Mouse (Mus musculus) CH12.LX (cell line): ENCODE data around the gene Chchd4.

Experiments
- CHD2 ChIP-seq: IDR thresholded peaks from 2 replicates; pipeline ENCODE4 v1.6.1; 2011; ENCODE audit warnings: low read length, improper control_type of control experiment
- CTCF ChIP-seq, 2 experiments: IDR thresholded peaks in 1 of 2; conservative IDR thresholded peaks in 1 of 2; 2 replicates each; pipeline ENCODE4 v1.5.1; 2011 to 2012; ENCODE audit warnings: low read depth in 2 of 2, low read length in 2 of 2, improper control_type of control experiment in 1 of 2, inconsistent platforms in 1 of 2, mild to moderate bottlenecking in 1 of 2, moderate library complexity in 1 of 2
- EP300 ChIP-seq: IDR thresholded peaks from 2 replicates; pipeline ENCODE4 v1.6.1; 2011; ENCODE audit warnings: low read length, improper control_type of control experiment
- ETS1 ChIP-seq: conservative IDR thresholded peaks from 2 replicates; pipeline ENCODE4 v1.6.1; 2012; ENCODE audit warnings: low read depth, mild to moderate bottlenecking, inconsistent platforms, low read length, improper control_type of control experiment, moderate library complexity
- GABPA ChIP-seq: IDR thresholded peaks from 2 replicates; pipeline ENCODE4 v1.6.1; 2012; ENCODE audit warnings: low read depth, low read length, improper control_type of control experiment, inconsistent platforms; ENCODE audit not compliant: insufficient replicate concordance
- MAX ChIP-seq: IDR thresholded peaks from 2 replicates; pipeline ENCODE4 v1.6.1; 2011; ENCODE audit warnings: low read length, improper control_type of control experiment
- POLR2A ChIP-seq: IDR thresholded peaks from 2 replicates; pipeline ENCODE4 v1.6.1; 2011; ENCODE audit warnings: low read depth, mild to moderate bottlenecking, improper control_type of control experiment, low read length
- SIN3A ChIP-seq: IDR thresholded peaks from 2 replicates; pipeline ENCODE4 v1.6.1; 2012; ENCODE audit warnings: low read length, improper control_type of control experiment, inconsistent platforms
- TBP ChIP-seq: conservative IDR thresholded peaks from 2 replicates; pipeline ENCODE4 v1.6.1; 2011; ENCODE audit warnings: low read depth, low read length, improper control_type of control experiment
- ZNF384 ChIP-seq: IDR thresholded peaks from 2 replicates; pipeline ENCODE4 v1.6.1; 2012; ENCODE audit warnings: low read depth, low read length, improper control_type of control experiment, inconsistent platforms

DNA sequence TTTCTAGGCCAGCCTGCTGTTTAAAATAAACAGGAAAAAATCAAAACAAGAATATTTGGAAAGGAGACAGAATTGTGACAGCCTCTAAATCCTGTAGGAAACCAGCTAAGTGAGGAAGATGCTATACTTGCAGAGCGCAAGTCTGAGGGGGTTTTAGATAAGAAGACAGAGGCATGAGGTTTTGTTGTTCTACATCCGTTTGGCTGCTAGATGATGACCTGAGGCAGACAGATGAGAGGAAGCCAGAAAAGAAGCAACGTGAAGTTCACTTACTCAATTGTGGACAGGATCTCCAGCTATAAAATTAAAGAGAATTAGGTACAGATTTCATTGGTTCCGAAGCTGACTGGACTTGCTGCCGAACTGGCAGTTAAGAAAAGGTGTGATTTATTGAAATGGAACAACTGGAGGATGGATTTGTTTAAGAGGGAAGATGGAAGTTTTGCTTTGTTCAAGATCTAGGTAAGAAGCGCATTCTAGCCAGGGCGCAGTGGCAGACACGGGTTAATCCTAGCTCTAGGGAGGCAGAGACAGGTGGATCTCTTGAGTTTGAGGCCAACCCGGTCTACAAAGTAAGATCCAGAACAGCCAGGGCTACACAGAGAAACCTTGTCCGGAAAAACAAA, 41.5 kb upstream of the Chchd4 start:
- no peak for TF ChIP-seq EP300
- TF ChIP-seq CTCF (conservative IDR thresholded peaks at IDR 0.05 in 1 of 2, IDR thresholded peaks at IDR 0.05 in 1 of 2; ENCODE audit: low read depth in 2 of 2, low read length in 2 of 2) = no peak
- TF ChIP-seq POLR2A = no peak
- no peak for TF ChIP-seq TBP
- no peak for TF ChIP-seq ZNF384
- no peak for TF ChIP-seq MAX
- no peak for TF ChIP-seq GABPA
- TF ChIP-seq ETS1 = no peak
- TF ChIP-seq CHD2 = no peak
- no peak for TF ChIP-seq SIN3A
